Mouse (Mus musculus) liver, embryonic 11.5 days (tissue): ENCODE measurements at regions not wholly inside any gene's neighbourhood (a gene's known extent, or its start where the extent isn't known, plus 50 kb on each side); places are given as distances from the start of the nearest gene placed in this dataset.

Experiments
- ATAC-seq: fragments of 200-750 bp; cut with Nextera tagmentation; replicated peaks from 2 replicates; pipeline ENCODE4 v1.8.0; 2017; ENCODE audit warnings: moderate number of reproducible peaks, mild to moderate bottlenecking, moderate TSS enrichment, moderate library complexity; ENCODE audit not compliant: low FRiP score
- DNase-seq: peaks from one replicate; pipeline ENCODE4 v3.0.0-alpha.2; 2017; ENCODE audit warnings: low spot score
- H3K27ac ChIP-seq: fragments of 300-500 bp; sonication (generic); 2 replicates; pipeline ENCODE4 v1.5.1; 2014; ENCODE audit warnings: mild to moderate bottlenecking, low read depth, low read length, control low read depth
- H3K27me3 ChIP-seq: fragments of 300-500 bp; sonication (generic); replicated peaks from 2 replicates; pipeline ENCODE4 v1.6.1; 2014; ENCODE audit warnings: low read length, mixed read lengths; ENCODE audit not compliant: control insufficient read depth, insufficient read depth
- H3K36me3 ChIP-seq: fragments of 300-500 bp; sonication (generic); 2 replicates; pipeline ENCODE4 v1.6.1; 2014; ENCODE audit warnings: mild to moderate bottlenecking, low read length, moderate library complexity, mixed read lengths; ENCODE audit not compliant: control insufficient read depth, insufficient read depth
- H3K4me1 ChIP-seq: fragments of 300-500 bp; sonication (generic); replicated peaks from 2 replicates; pipeline ENCODE4 v1.6.1; 2014; ENCODE audit warnings: low read length, mixed read lengths; ENCODE audit not compliant: control insufficient read depth, insufficient read depth
- H3K4me2 ChIP-seq: fragments of 300-500 bp; sonication (generic); 2 replicates; pipeline ENCODE4 v1.6.1; 2014; ENCODE audit warnings: mild to moderate bottlenecking, control low read depth, moderate library complexity
- H3K4me3 ChIP-seq: fragments of 300-500 bp; sonication (generic); 2 replicates; pipeline ENCODE4 v1.5.1; 2014; ENCODE audit warnings: low read depth, low read length, control low read depth
- H3K9ac ChIP-seq: fragments of 300-500 bp; sonication (generic); 2 replicates; pipeline ENCODE4 v1.6.1; 2014; ENCODE audit warnings: low read depth, low read length, control low read depth
- H3K9me3 ChIP-seq: fragments of 300-500 bp; sonication (generic); 2 replicates; pipeline ENCODE4 v1.6.1; 2016; ENCODE audit warnings: low read length, inconsistent platforms, mixed read lengths; ENCODE audit not compliant: control insufficient read depth
- WGBS: fragments of 180-500 bp; shearing (Covaris S2); extraction: QIAGEN DNeasy Blood & Tissue Kit; methylation state at CpG from one replicate; pipeline ENCODE4 v1.1.7; 2014; 5-methylcytosine and 5-hydroxymethylcytosine counted together

- H3K27ac ChIP-seq: peak overlapping the region; percentile 19; the same call in 1 of the 2 replicates
- peak; percentile 71 for ATAC-seq
- H3K4me3 ChIP-seq: no peak overlapping the region
- no peak overlapping the region for H3K9ac ChIP-seq
- no peaks in the 10 kb centered on the region for H3K9me3 ChIP-seq
- WGBS: 48% methylated on average over 8 of the region's 8 CpGs
- DNase-seq: no peak
- no peaks in the 10 kb centered on the region for H3K27me3 ChIP-seq
- H3K4me2 ChIP-seq: no peak overlapping the region
- no peaks in the 10 kb centered on the region; the same call in 1 of the 2 replicates for H3K4me1 ChIP-seq
- H3K36me3 ChIP-seq: no peaks in the 10 kb centered on the region
Measured at GRCm38 (mm10) chr2:116942321-116942791, 63.9 kb downstream of the Tmco5 start.

- Histone ChIP-seq H3K9me3 (no peaks in the 10 kb centered on the region), H3K4me1 (no peaks in the 10 kb centered on the region), H3K27ac (no peak overlapping the region), H3K4me3 (no peak overlapping the region), H3K27me3 (no peaks in the 10 kb centered on the region), H3K4me2 (no peak overlapping the region), H3K9ac (no peak overlapping the region), H3K36me3 (no peaks in the 10 kb centered on the region)
- 74% methylated on average over 3 of the region's 3 CpGs for WGBS
- ATAC-seq (no peak), DNase-seq (no peak)
Measured at GRCm38 (mm10) chr2:116948538-116948937, 70.0 kb downstream of the Tmco5 start.

- Histone ChIP-seq H3K4me1 (no peaks in the 10 kb centered on the region), H3K9me3 (no peaks in the 10 kb centered on the region), H3K36me3 (no peaks in the 10 kb centered on the region), H3K27me3 (no peaks in the 10 kb centered on the region), H3K4me2 (no peak overlapping the region), H3K4me3 (no peak overlapping the region), H3K27ac (no peak overlapping the region), H3K9ac (no peak overlapping the region)
- WGBS: 74% methylated on average over 3 of the region's 3 CpGs
- DNase-seq: no peak
- ATAC-seq: no peak
Measured at GRCm38 (mm10) chr2:116949741-116950140, 71.2 kb downstream of the Tmco5 start.

GRCm38 (mm10) chr2:116950154-116950553, 71.7 kb downstream of the Tmco5 start:
- ATAC-seq: no peak
- Histone ChIP-seq H3K4me1 (no peaks in the 10 kb centered on the region), H3K27me3 (no peaks in the 10 kb centered on the region), H3K4me3 (no peak overlapping the region), H3K4me2 (no peak overlapping the region), H3K9me3 (no peaks in the 10 kb centered on the region), H3K9ac (no peak overlapping the region), H3K27ac (no peak overlapping the region), H3K36me3 (no peaks in the 10 kb centered on the region)
- DNase-seq: no peak
- WGBS: 75% methylated on average over 5 of the region's 5 CpGs

GRCm38 (mm10) chr2:116951481-116951880, 73.0 kb downstream of the Tmco5 start:
- WGBS: 83% methylated on average over 1 of the region's 1 CpGs
- no peak overlapping the region for H3K9ac ChIP-seq
- no peaks in the 10 kb centered on the region for H3K36me3 ChIP-seq
- no peaks in the 10 kb centered on the region for H3K27me3 ChIP-seq
- no peak overlapping the region for H3K4me2 ChIP-seq
- DNase-seq: no peak
- no peaks in the 10 kb centered on the region for H3K4me1 ChIP-seq
- H3K27ac ChIP-seq: no peak overlapping the region
- no peak for ATAC-seq
- H3K9me3 ChIP-seq: no peaks in the 10 kb centered on the region
- no peak overlapping the region for H3K4me3 ChIP-seq

GRCm38 (mm10) chr2:116954280-116954679, 75.8 kb downstream of the Tmco5 start:
- WGBS: 90% methylated on average over 7 of the region's 7 CpGs
- no peak for ATAC-seq

GRCm38 (mm10) chr2:116954896-116955295, 76.4 kb downstream of the Tmco5 start:
- no peak for DNase-seq
- WGBS: 86% methylated on average over 4 of the region's 4 CpGs
- no peaks in the 10 kb centered on the region for H3K9me3 ChIP-seq
- H3K27me3 ChIP-seq: no peaks in the 10 kb centered on the region
- no peaks in the 10 kb centered on the region for H3K4me1 ChIP-seq
- no peak for ATAC-seq
- no peak overlapping the region for H3K9ac ChIP-seq
- H3K4me3 ChIP-seq: no peak overlapping the region
- H3K27ac ChIP-seq: no peak overlapping the region
- H3K36me3 ChIP-seq: no peaks in the 10 kb centered on the region
- H3K4me2 ChIP-seq: no peak overlapping the region

More at GRCm38 (mm10) chr2:116954280-116954679, 75.8 kb downstream of the Tmco5 start:
- no peaks in the 10 kb centered on the region for H3K4me1 ChIP-seq
- H3K4me2 ChIP-seq: no peak overlapping the region
- no peaks in the 10 kb centered on the region for H3K27me3 ChIP-seq
- H3K4me3 ChIP-seq: no peak overlapping the region
- no peaks in the 10 kb centered on the region for H3K9me3 ChIP-seq
- no peaks in the 10 kb centered on the region for H3K36me3 ChIP-seq
- no peak overlapping the region for H3K27ac ChIP-seq
- H3K9ac ChIP-seq: no peak overlapping the region
- no peak for DNase-seq

- Histone ChIP-seq H3K36me3 (no peaks in the 10 kb centered on the region), H3K4me2 (no peak overlapping the region), H3K27me3 (no peaks in the 10 kb centered on the region), H3K9ac (no peak overlapping the region), H3K4me1 (no peaks in the 10 kb centered on the region), H3K4me3 (no peak overlapping the region), H3K27ac (no peak overlapping the region), H3K9me3 (no peaks in the 10 kb centered on the region)
- ATAC-seq: no peak
- 69% methylated on average over 8 of the region's 8 CpGs for WGBS
- no peak for DNase-seq
Measured at GRCm38 (mm10) chr2:116963116-116963873, 84.8 kb downstream of the Tmco5 start.

GRCm38 (mm10) chr2:116966266-116966665, 87.8 kb downstream of the Tmco5 start:
- Histone ChIP-seq H3K4me1 (no peaks in the 10 kb centered on the region), H3K27me3 (no peaks in the 10 kb centered on the region), H3K9ac (no peak overlapping the region), H3K9me3 (no peaks in the 10 kb centered on the region), H3K4me2 (no peak overlapping the region), H3K27ac (no peak overlapping the region), H3K36me3 (no peaks in the 10 kb centered on the region), H3K4me3 (no peak overlapping the region)
- DNase-seq (no peak), ATAC-seq (no peak)
- WGBS: 67% methylated on average over 1 of the region's 1 CpGs
